Mouse (Mus musculus): ENCODE data around the gene Mesd.
"Not testable (repeated sequence)": the region's sequence is repeated elsewhere in the genome, so short reads cannot be mapped to it uniquely, and the experiment has no call there.

Gene Mesd

DNA sequence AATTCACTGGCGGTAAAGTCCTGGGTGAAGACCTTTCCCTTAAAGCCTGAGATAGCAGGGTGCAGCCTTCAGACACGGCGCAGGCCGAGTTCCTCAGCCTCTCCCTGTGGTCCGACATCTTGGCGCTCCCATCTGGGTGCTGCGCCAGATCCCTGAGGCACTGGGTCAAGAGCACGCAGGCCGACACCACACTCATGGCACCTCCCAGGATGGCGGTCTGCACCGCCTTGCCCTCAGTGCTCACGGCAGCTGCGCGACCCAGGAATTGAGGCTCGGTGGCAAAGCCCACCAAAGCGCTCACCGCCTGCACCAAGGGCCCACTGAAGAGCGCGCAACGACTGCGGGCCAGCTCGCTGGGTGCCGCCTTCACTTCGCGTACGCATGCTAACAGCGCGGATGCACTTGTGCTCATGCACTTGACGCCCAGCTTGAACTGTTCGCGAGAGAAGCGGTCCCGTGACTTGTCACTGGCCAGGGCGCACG lies 2.1 kb upstream of the Mesd start:
- DNase-seq: peak; percentile 42

DNA sequence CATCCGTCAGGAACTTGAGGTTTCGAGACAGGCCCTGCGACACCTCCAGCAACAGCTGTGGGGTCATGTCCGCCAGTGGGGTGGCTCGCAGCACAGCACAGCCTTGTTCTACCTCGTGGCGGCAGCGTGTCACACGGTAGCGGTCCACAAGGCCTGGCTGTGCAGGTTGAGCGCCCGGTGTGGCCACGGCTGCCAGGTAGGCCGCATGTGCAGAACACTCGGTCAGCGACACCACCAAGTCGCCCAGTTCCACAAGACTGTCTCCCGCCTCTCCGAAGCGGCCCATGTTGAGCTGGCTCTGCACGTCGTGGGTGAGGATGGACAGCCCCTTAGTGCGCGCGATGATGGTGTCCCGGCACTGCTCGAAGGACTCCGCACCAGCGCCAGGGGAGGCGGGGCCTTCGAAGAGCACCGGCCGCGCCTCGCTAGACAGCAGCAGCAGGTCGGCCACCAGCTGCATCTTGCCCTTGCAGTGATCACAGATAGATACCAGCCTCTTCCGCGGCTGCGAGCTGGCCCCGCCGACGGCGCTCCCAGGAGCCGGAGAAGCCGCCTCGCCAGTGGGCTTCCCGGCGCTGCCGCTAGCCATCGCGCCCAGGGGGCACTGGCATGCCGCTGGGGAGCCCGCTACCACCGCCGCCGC lies 1.5 kb upstream of the Mesd start:
- peak; percentile 46 for DNase-seq

DNA sequence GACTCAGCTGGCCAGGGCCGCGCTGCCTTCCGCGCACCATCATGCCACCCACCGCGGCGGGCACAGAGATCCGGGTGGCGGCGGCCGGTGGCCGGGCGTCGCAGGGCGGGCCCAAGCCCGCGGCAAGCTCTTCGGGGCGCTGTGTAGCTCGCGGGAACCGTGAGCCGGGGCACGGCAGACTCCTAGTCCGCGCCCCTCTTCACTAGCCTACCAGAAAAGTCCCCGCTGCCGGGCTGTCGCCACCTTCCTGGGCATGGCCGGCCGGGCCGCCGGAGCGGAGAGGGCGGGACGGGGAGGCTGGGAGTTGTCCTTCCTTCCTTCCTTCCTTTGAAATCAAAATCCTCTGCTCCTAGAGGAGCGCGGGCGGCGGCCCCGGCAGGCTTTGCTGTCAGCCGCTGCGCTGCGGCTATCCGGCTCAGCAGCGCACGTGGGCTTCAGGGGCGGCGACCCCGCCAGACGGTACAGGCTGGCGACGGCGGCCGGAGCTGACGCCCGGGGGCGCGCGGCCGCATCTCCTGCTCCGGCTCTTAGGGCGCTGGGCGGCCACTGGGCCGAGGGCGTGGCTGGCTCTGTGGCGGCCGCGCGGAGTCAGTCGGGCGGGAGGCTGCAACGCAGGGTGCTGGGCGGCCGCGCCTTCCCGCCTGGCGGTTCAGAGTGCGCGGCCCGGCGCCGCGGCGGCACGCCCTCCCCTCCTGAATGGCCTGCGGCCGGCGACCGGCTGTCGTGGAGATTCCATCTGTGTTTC lies 818 bp upstream of the Mesd start:
- DNase-seq: no peak

DNA sequence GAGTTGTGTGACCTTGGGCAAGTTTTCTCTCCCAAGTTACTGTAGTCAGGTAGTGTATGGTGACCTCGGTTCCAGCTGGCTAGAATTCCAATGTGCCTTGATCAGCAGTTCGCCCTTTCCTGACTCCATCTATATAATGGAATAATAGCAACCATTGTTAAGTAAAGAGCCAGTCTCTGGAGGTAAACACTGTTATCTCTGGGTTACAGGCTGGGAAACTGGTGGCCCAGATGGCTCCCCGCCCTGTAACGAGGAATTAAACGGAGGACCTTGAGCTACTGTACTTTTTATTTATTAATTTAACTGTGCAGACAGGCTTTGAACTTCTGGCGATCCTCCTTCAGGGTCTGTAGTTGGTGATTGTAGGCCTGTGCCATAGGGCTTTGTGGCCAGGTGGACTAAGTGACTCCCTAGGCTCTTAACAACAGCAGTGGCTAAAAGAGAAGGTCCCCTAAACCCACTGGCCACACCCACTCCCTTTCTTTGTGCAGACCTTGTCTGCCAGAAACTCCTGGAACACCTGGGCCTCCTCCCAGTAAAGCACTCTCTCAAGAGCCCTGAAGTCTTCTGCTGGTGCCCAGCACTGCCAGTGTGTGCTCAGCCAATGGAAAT lies 761 bp downstream of the Mesd start:
- DNase-seq: peak; percentile 18

- no peak for DNase-seq
Observed at GRCm38 (mm10) chr7:83885835-83886234, 1.6 kb downstream of the Mesd start.

DNA sequence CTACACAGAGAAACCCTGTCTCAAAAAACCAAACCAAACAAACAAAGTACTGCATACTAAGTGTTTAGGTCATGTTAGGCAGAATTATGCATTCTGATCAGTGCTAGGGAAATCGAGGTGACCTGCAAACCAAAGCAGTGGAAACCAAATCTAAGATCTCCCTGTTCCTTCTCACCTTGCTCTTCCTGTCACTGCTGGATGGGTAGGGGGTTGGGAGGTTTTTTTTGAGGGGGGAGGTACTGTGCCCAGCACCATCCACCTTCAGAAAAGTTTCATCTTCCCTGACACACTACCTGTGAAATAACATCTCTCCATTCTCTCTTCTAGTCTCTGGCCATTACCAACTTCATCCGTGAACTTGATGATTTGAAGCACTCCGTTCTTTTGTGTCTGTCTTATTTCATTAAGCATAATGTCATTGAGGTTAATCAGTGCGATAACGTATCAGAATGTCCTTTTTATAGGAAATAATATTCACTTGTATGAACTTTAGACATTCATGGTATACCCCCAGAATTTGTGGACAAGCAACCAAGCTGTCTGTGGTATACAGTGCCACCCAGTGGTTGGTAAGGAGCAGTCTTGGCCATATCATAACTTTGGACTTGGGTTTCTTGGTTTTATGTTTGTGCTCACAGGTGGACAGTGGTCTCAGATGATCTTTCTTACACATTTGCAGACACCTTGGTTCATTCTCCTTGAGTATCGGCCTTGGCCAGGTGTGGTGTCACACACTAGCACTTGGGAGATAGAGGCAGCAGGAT lies 2.3 kb downstream of the Mesd start:
- no peak for DNase-seq

DNA sequence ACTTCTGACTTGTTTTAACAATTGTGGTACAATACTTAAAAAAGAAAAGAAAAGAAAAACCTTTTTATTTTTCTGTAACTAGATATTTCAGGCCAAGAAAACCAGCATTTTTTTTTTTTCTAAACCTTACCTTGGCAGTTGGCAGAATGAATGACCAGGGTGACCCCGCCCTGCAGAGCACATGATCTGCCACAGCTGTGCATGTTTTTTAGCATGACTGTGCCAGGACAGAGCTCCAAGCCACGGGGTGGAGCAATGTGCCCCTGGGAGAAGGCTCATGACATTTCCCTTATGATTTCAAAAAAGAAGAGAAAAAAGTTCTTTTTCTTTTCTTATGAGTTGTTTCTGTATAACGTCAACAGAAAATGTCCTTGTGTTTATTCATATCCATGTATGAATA lies 5.1 kb downstream of the Mesd start:
- no peak for DNase-seq

GRCm38 (mm10) chr7:83889946-83890345 lies 5.7 kb downstream of the Mesd start:
- DNase-seq: not testable (repeated sequence)

DNA sequence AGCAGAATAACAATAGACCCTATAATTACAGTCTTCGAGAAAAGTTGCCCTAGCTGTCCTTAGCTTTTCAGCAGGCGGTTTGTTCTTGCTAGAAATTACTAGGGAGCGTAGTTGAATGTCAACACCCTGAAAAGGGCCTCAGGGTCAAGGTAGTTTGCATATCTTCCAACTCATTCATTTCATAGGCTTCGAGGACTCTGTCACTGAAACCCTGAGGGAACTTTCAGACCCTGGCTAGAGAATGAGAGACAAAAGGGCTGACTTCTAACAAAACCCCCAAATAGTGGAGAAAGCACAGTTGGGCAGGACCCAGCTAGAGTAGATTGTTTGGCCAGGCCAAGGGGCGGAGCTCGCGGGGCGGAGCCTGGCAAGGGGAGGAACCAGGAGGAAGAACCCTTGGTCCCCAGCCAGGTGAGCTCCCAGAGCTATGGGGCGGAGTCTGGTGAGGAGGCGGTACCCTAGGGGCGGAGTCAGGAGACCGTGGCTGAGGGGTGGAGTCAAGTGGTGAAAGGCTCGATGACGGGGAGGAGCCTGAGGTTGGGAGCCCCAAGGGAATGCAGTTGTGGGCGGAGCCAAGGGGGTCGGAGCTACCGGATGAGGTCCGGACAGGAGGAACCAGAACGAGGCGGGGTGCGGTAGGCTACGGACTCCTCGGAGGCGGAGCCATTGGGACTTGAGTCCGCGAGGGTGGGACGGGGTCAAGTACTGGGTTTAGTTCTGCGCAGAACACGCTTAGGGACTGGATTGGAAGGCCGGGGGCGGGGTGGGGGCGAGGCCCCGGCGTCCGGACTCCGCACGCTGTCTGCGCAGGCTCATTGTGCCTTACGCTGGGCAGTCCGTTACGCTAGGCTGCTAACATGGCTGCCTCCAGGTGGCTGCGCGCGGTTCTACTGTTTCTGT lies 7.4 kb downstream of the Mesd start:
- peak; percentile 96 for DNase-seq

- DNase-seq: no peak
Observed at GRCm38 (mm10) chr7:83892333-83892669, 8.0 kb downstream of the Mesd start.

GRCm38 (mm10) chr7:83894348-83894747 lies 10.1 kb downstream of the Mesd start:
- DNase-seq: no peak

GRCm38 (mm10) chr7:83896077-83896740 lies 11.9 kb downstream of the Mesd start:
- no peak for DNase-seq

DNA sequence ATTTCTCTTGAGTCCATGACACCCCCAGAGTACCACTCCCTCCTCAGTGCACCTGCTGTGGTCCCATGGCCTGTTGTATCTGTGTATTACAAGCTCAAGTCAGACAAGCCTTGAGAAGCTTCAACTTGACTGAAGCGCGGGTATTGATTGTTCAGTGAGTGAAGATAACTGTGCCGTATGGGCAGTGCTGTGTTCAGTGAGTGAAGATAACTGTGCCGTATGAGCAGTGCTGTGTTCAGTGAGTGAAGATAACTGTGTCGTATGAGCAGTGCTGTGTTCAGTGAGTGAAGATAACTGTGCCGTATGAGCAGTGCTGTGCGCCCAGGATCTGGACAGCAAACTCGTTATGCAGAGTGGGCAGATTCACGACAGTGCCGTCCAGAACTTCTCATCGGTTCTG lies 14.0 kb downstream of the Mesd start:
- DNase-seq: no peak

GRCm38 (mm10) chr7:83900519-83900918 lies 16.3 kb downstream of the Mesd start:
- DNase-seq: no peak

DNA sequence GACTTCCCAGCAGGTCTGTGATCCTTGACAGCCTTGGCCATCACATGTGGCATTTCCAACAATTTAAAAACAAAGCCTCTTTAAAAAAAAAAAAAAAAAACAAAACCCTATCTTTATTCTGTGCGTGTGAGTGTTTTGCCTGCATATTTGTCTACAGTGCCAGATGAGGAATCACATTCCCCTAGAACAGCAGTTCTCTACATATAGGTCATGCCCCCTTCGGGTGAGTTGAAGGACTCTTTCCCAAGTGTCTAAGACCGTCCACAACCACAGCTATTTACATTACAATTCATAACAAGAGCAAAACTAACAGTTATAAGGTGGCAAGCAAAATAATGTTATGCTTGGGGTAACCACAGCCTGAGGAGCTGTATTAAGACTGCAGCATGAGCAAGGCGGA lies 17.2 kb downstream of the Mesd start:
- no peak for DNase-seq

GRCm38 (mm10) chr7:83902296-83903145 lies 18.3 kb downstream of the Mesd start:
- no peak for DNase-seq

DNA sequence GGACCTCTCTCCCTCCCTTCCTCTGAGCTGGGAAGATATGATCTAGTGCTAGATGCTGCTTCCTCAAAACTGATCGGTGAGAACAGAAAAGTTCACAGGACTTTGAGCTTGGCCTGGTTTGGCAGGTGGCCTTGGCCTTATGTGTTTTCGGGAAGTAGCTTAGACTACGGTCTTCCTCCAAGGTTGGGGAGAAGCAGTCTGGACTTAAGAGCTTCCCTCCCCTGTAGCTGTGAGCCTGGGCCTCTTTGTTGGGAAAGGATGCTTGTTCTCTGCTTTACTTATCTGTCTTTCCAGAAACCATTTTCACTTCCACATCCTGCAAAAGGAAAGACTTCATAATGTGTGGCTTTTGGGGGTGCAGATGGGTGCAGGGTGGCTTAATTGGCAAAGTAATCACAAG lies 20.6 kb downstream of the Mesd start:
- DNase-seq: no peak

DNA sequence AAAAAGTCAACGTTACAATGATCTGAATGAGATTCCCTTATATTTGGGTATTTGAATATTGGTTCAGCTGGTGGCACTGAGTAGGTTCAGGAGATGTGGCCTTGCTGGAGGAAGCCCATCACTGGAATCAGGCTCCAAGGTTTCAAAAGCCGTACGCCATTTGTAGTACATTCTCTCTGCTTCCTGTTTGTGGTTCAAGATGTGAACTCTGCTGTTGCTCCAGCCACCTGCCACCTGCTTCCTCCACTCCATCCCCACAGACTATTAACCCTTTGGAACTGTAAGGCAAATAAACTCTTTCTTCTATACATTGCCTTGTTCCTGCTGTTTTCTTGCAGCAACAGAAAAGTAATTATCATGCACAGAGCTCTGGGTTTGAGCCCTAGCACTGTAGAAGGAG lies 27.6 kb downstream of the Mesd start:
- no peak for DNase-seq

GRCm38 (mm10) chr7:83913405-83913932 lies 29.2 kb downstream of the Mesd start:
- DNase-seq: no peak

DNA sequence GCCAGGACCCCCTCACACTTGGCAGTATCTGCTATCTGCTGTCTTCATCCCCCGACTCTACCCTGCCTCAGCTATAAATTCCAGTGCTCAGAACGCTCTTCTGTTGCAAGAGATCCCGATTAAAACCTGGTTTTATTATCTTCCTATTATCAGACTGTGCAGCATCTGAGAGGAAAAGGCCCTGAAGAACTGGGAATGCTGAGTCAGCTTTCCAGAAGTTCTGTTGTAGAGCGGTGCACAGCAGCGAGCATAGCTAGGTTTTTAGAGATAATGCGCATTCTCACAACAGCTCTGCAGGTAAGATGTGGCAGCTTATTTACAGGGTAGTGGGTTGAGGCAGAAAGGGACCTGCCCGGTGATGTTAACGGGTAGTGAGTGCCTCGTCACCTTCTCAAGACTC lies 29.7 kb downstream of the Mesd start:
- no peak for DNase-seq

DNA sequence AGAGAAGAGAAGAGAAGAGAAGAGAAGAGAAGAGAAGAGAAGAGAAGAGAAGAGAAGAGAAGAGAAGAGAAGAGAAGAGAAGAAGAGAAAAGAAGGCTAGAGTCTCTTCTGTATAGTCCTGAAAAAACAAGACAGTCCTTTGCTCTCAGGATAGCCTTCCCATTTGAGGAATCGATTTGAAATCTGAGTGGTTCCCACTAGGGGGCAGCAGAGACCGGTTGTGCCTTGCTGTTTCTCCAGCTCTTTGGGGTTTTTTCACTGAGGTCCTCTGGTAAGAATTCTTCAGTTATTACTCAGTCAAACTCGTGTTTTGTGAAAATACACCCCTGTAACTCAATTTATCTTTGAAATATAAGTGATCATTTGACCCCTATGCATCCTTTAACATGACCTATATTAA lies 30.3 kb downstream of the Mesd start:
- peak; percentile 85 for DNase-seq
